Mouse (Mus musculus): Measurements from ENCODE around the gene Gm14781.
"Not testable (repeated sequence)": the region's sequence is repeated elsewhere in the genome, so short reads cannot be mapped to it uniquely, and the experiment has no call there.

Gene Gm14781

GRCm38 (mm10) chrX:91631894-91632293, at the start of gene Gm14781:
Gene Gm14781 (plus strand): TSS chrX:91632194.
- not testable (repeated sequence) for DNase-seq (ENCODE audit: low spot score)

GRCm38 (mm10) chrX:91654964-91655575, 23.1 kb downstream of the Gm14781 start:
- DNase-seq (ENCODE audit: low spot score), result not testable (repeated sequence)
